Comparison of ENCODE assay signal across 8 mouse cellular contexts in genomic region chr19:56548230-56549032, GRCm38 (mm10). TPM values are rescaled to one million over a fixed set of nuclear protein-coding genes. Genes with fewer than 3 reads are reported as not detected.
DNase-seq lines count a peak whose midpoint lies in the region; ATAC-seq and TF ChIP-seq lines count a peak whose summit lies in the region.

Nhlrc2 (plus strand) TSS chr19:56548261.

- no peaks in the 10 kb centered on the region for H3K79me2 ChIP-seq in heart, adult 2 months (replicated peaks; ENCODE audit: control insufficient read depth, insufficient read depth, low read length)

- DNase-seq in A20 (ENCODE audit: low read depth, low spot score) = peak; percentile 93
- DNase-seq in heart, adult 2 months = peak; percentile 92 to 94
- DNase-seq in kidney, adult 2 months = peak; percentile 96
- peak; percentile 77 for DNase-seq in limb, embryonic 14.5 days (ENCODE audit: low spot score)
- DNase-seq in spleen, adult 2 months (ENCODE audit: low read depth in 1 of 2, low spot score in 2 of 2) = peak; percentile 73 to 75

- under 1% methylated on average over 69 of the region's 69 CpGs for WGBS in bone marrow, adult 2 months
- WGBS in embryonic facial prominence, embryonic 15.5 days = under 1% methylated on average over 69 of the region's 69 CpGs
- under 1% methylated on average over 69 of the region's 69 CpGs for WGBS in heart, adult 2 months
- WGBS in kidney, adult 2 months = under 1% methylated on average over 69 of the region's 69 CpGs
- under 1% methylated on average over 54 of the region's 69 CpGs for WGBS in limb, embryonic 14.5 days
- WGBS in midbrain, embryonic 16.5 days = under 1% methylated on average over 68 of the region's 69 CpGs
- WGBS in spleen, adult 2 months = 1% methylated on average over 68 of the region's 69 CpGs

- no peaks in the 10 kb centered on the region for H3K27me3 ChIP-seq in embryonic facial prominence, embryonic 15.5 days
- no peaks in the 10 kb centered on the region for H3K27me3 ChIP-seq in heart, adult 2 months (ENCODE audit: control insufficient read depth, insufficient read depth, low read length)
- H3K27me3 ChIP-seq in kidney, adult 2 months (replicated peaks; ENCODE audit: control insufficient read depth, insufficient read depth, low read length) = no peaks in the 10 kb centered on the region
- H3K27me3 ChIP-seq in limb, embryonic 14.5 days (ENCODE audit: control insufficient read depth, insufficient read depth, low read length) = no peaks in the 10 kb centered on the region
- H3K27me3 ChIP-seq in midbrain, embryonic 16.5 days (ENCODE audit: control insufficient read depth, insufficient read depth, low read depth, low read length) = no peaks in the 10 kb centered on the region
- H3K27me3 ChIP-seq in spleen, adult 2 months (ENCODE audit: control insufficient read depth, insufficient read depth, low read length) = no peaks in the 10 kb centered on the region

- H3K9me3 ChIP-seq in embryonic facial prominence, embryonic 15.5 days (replicated peaks) = no peaks in the 10 kb centered on the region
- no peaks in the 10 kb centered on the region for H3K9me3 ChIP-seq in limb, embryonic 14.5 days (ENCODE audit: control insufficient read depth, low read length)
- no peaks in the 10 kb centered on the region for H3K9me3 ChIP-seq in midbrain, embryonic 16.5 days (replicated peaks; ENCODE audit: control insufficient read depth, low read length, poor library complexity, severe bottlenecking)

- no peak for TF ChIP-seq CTCF in bone marrow, adult 2 months (IDR thresholded peaks at IDR 0.05; ENCODE audit: control insufficient read depth, insufficient read depth, low read length)
- TF ChIP-seq CTCF in heart, adult 2 months (IDR thresholded peaks at IDR 0.05) = no peak
- TF ChIP-seq CTCF in kidney, adult 2 months (conservative IDR thresholded peaks at IDR 0.05; ENCODE audit: insufficient read depth, insufficient read length, low read depth, low read length) = no peak
- TF ChIP-seq CTCF in spleen, adult 2 months (IDR thresholded peaks at IDR 0.05; ENCODE audit: extremely low read depth, insufficient read depth, insufficient read length, insufficient replicate concordance) = no peak

- peak; percentile 91 for ATAC-seq in embryonic facial prominence, embryonic 15.5 days (ENCODE audit: insufficient number of reproducible peaks, low FRiP score, low TSS enrichment, low read depth)
- peak; percentile 89 for ATAC-seq in limb, embryonic 14.5 days (ENCODE audit: low FRiP score, low read depth)
- ATAC-seq in midbrain, embryonic 16.5 days = peak; percentile 88

- H3K4me1 ChIP-seq in bone marrow, adult 2 months (ENCODE audit: control insufficient read depth, insufficient read depth, low read length) = peaks cover 2% of the 10 kb centered on the region; the same call in 1 of the 2 replicates
- peaks cover 16% of the 10 kb centered on the region for H3K4me1 ChIP-seq in embryonic facial prominence, embryonic 15.5 days
- peaks cover 6% of the 10 kb centered on the region for H3K4me1 ChIP-seq in heart, adult 2 months (ENCODE audit: control insufficient read depth, insufficient read depth, low read length)
- peaks cover 9% of the 10 kb centered on the region; the same call in 1 of the 2 replicates for H3K4me1 ChIP-seq in kidney, adult 2 months (ENCODE audit: control insufficient read depth, insufficient read depth, low read length)
- H3K4me1 ChIP-seq in limb, embryonic 14.5 days (ENCODE audit: control insufficient read depth, insufficient read depth, low read length) = peaks cover 8% of the 10 kb centered on the region; the same call in 1 of the 2 replicates
- peaks cover 17% of the 10 kb centered on the region for H3K4me1 ChIP-seq in midbrain, embryonic 16.5 days (ENCODE audit: control insufficient read depth, insufficient read depth, low read length)
- peaks cover 2% of the 10 kb centered on the region; the same call in 1 of the 2 replicates for H3K4me1 ChIP-seq in spleen, adult 2 months (ENCODE audit: control insufficient read depth, insufficient read depth, insufficient read length)

- peak within 1 kb of the TSS; percentile 82 for H3K4me2 ChIP-seq in embryonic facial prominence, embryonic 15.5 days (replicated peaks)
- H3K4me2 ChIP-seq in limb, embryonic 14.5 days (replicated peaks; ENCODE audit: low read depth, low read length, severe bottlenecking) = peak within 1 kb of the TSS; percentile 79
- peak within 1 kb of the TSS; percentile 76 for H3K4me2 ChIP-seq in midbrain, embryonic 16.5 days (ENCODE audit: low read length)

- intact Hi-C loops in heart, adult 2 months (cut with DNase I) = no loop called here

- H3K27ac ChIP-seq in bone marrow, adult 2 months (ENCODE audit: control insufficient read depth, insufficient read depth, low read depth, low read length, poor library complexity) = peak within 1 kb of the TSS; percentile 98
- peak within 1 kb of the TSS; percentile 94 for H3K27ac ChIP-seq in embryonic facial prominence, embryonic 15.5 days (replicated peaks)
- H3K27ac ChIP-seq in heart, adult 2 months = peak within 1 kb of the TSS; percentile 98
- H3K27ac ChIP-seq in kidney, adult 2 months (ENCODE audit: insufficient read depth, low read depth, low read length) = peak within 1 kb of the TSS; percentile 98
- peak within 1 kb of the TSS; percentile 98 for H3K27ac ChIP-seq in limb, embryonic 14.5 days (replicated peaks; ENCODE audit: low read depth, low read length)
- H3K27ac ChIP-seq in midbrain, embryonic 16.5 days (ENCODE audit: low read length) = peak within 1 kb of the TSS; percentile 92
- H3K27ac ChIP-seq in spleen, adult 2 months (ENCODE audit: insufficient read depth, low read length) = peak within 1 kb of the TSS; percentile 92

- TF ChIP-seq EP300 in heart, adult 2 months (IDR thresholded peaks at IDR 0.05; ENCODE audit: insufficient read depth, low read depth, low read length) = no peak

- peak within 1 kb of the TSS; percentile 67 for H3K9ac ChIP-seq in embryonic facial prominence, embryonic 15.5 days
- peak within 1 kb of the TSS; percentile 88 for H3K9ac ChIP-seq in heart, adult 2 months (ENCODE audit: low read depth, low read length)
- H3K9ac ChIP-seq in limb, embryonic 14.5 days (ENCODE audit: low read depth, low read length, severe bottlenecking) = peak within 1 kb of the TSS; percentile 98
- H3K9ac ChIP-seq in midbrain, embryonic 16.5 days (ENCODE audit: low read depth, low read length) = peak within 1 kb of the TSS; percentile 88

- H3K36me3 ChIP-seq in embryonic facial prominence, embryonic 15.5 days = peaks cover 31% of the 10 kb centered on the region
- H3K36me3 ChIP-seq in heart, adult 2 months (ENCODE audit: control insufficient read depth, insufficient read depth, low read length) = peaks cover 5% of the 10 kb centered on the region
- peaks cover 1% of the 10 kb centered on the region; the same call in 1 of the 2 replicates for H3K36me3 ChIP-seq in kidney, adult 2 months (ENCODE audit: control insufficient read depth, insufficient read depth, low read length)
- peaks cover 32% of the 10 kb centered on the region for H3K36me3 ChIP-seq in limb, embryonic 14.5 days (ENCODE audit: control insufficient read depth, insufficient read depth, low read length)
- peaks cover 14% of the 10 kb centered on the region for H3K36me3 ChIP-seq in midbrain, embryonic 16.5 days (ENCODE audit: control insufficient read depth, insufficient read depth, low read length)
- peaks cover 4% of the 10 kb centered on the region for H3K36me3 ChIP-seq in spleen, adult 2 months (ENCODE audit: control insufficient read depth, insufficient read depth, low read length)

- TF ChIP-seq POLR2A in bone marrow, adult 2 months (IDR thresholded peaks at IDR 0.05; ENCODE audit: borderline replicate concordance, control insufficient read depth, low read depth, low read length) = peak; percentile 67; the same call in 1 of the 2 replicates
- peak; percentile 63 for TF ChIP-seq POLR2A in heart, adult 2 months (IDR thresholded peaks at IDR 0.05; ENCODE audit: insufficient read depth, low read depth, low read length)
- no peak for TF ChIP-seq POLR2A in kidney, adult 2 months (IDR thresholded peaks at IDR 0.05; ENCODE audit: low read depth, low read length)
- TF ChIP-seq POLR2A in limb, embryonic 14.5 days (IDR thresholded peaks at IDR 0.05; ENCODE audit: borderline replicate concordance, extremely low read depth, insufficient read depth, insufficient read length) = 0 out of 2 replicates have a peak, but pooled peaks have one; percentile 48
- peak; percentile 4 for TF ChIP-seq POLR2A in spleen, adult 2 months (IDR thresholded peaks at IDR 0.05; ENCODE audit: low read depth, low read length)

- H3K4me3 ChIP-seq in bone marrow, adult 2 months (replicated peaks; ENCODE audit: control insufficient read depth, low read depth, low read length) = peak within 1 kb of the TSS; percentile 99
- H3K4me3 ChIP-seq in embryonic facial prominence, embryonic 15.5 days (replicated peaks) = peak within 1 kb of the TSS; percentile 61
- H3K4me3 ChIP-seq in heart, adult 2 months = peak within 1 kb of the TSS; percentile 81
- peak within 1 kb of the TSS; percentile 99 for H3K4me3 ChIP-seq in kidney, adult 2 months (ENCODE audit: insufficient read depth, low read depth, low read length)
- H3K4me3 ChIP-seq in limb, embryonic 14.5 days (replicated peaks; ENCODE audit: low read length) = peak within 1 kb of the TSS; percentile 87
- H3K4me3 ChIP-seq in midbrain, embryonic 16.5 days (ENCODE audit: low read depth, low read length) = peak within 1 kb of the TSS; percentile 97
- H3K4me3 ChIP-seq in spleen, adult 2 months (ENCODE audit: extremely low read depth, insufficient read depth, insufficient read length) = peak within 1 kb of the TSS; percentile 98

RNA-seq across cellular contexts. Expression of gene Nhlrc2, which starts in this region (rescaled TPM):
- polyA plus RNA-seq in bone marrow, adult 2 months (2011; ENCODE audit: insufficient read depth, insufficient read length, low replicate concordance, missing spikeins) = 5.1 and 7.1 TPM in 2 replicates
- polyA plus RNA-seq in embryonic facial prominence, embryonic 15.5 days (2015; fragmentation: Nextera tagmentation; extraction: Ambion mirVana) = 14.1 and 14.2 TPM in 2 replicates
- 10 to 100 TPM; 26.9 to 28.0 TPM for total RNA-seq in heart, adult 2 months (2021)
- 7.1 and 14.3 TPM in 2 replicates for polyA plus RNA-seq in heart, adult 2 months (2012; rRNA removed)
- polyA plus RNA-seq in kidney, adult 2 months (2012; rRNA removed) = 6.3 and 6.6 TPM in 2 replicates
- polyA plus RNA-seq in limb, embryonic 14.5 days (2012; rRNA removed) = 14.0 and 15.0 TPM in 2 replicates
- 14.8 and 15.3 TPM in 2 replicates for polyA plus RNA-seq in limb, embryonic 14.5 days (2014; fragmentation: Nextera tagmentation; extraction: Ambion mirVana)
- 7.8 and 7.9 TPM in 2 replicates for polyA plus RNA-seq in midbrain, embryonic 16.5 days (2015; fragmentation: Nextera tagmentation; extraction: Ambion mirVana)
- 4.7 and 5.2 TPM in 2 replicates for polyA plus RNA-seq in spleen, adult 2 months (2012; rRNA removed)

Comparison
In these comparisons a context has a peak if more than half of its experiments do, and no peak if none do; other contexts are left out.
1. Peak in every context shown above with its lines: DNase-seq, ATAC-seq, H3K4me3 ChIP-seq and H3K27ac ChIP-seq.